Mouse (Mus musculus): ENCODE data around the gene Slc12a9. TPM values are rescaled to one million over a fixed set of nuclear protein-coding genes. Genes with fewer than 3 reads are reported as not detected.

Gene Slc12a9
- polyA plus RNA-seq, 1 experiment: 7.9 TPM

GRCm38 (mm10) chr5:137354091-137354490 is 20.7 kb upstream of the Slc12a9 start:
- Histone ChIP-seq H3K4me2 (ENCODE audit: low read depth) (no peak overlapping the region), H3K27me3 (ENCODE audit: control insufficient read depth, insufficient read depth, insufficient read length) (no peaks in the 10 kb centered on the region), H3K36me3 (ENCODE audit: control insufficient read depth, insufficient read depth) (no peaks in the 10 kb centered on the region), H3K4me3 (no peak overlapping the region), H3K79me2 (ENCODE audit: control insufficient read depth, insufficient read depth) (peaks cover 12% of the 10 kb centered on the region), H3ac (ENCODE audit: control insufficient read depth, insufficient read length) (no peak overlapping the region)
- TF ChIP-seq MYOG (IDR thresholded peaks at IDR 0.05; ENCODE audit: control insufficient read depth in 1 of 3, insufficient read depth in 1 of 3, insufficient read length in 2 of 3, low read depth in 2 of 3) (no peak), SRF (IDR thresholded peaks at IDR 0.05; ENCODE audit: control insufficient read depth, insufficient read length, low read depth) (no peak), E2F4 (IDR thresholded peaks at IDR 0.05; ENCODE audit: insufficient read depth) (no peak), TCF12 (IDR thresholded peaks at IDR 0.05; ENCODE audit: insufficient read depth, poor library complexity, severe bottlenecking) (no peak), CEBPB (IDR thresholded peaks at IDR 0.05; ENCODE audit: insufficient read depth, poor library complexity, severe bottlenecking) (no peak), POLR2A (IDR thresholded peaks at IDR 0.05; ENCODE audit: insufficient read length, low read depth) (no peak), REST (IDR thresholded peaks at IDR 0.05; ENCODE audit: insufficient read depth, insufficient read length) (no peak), MYOD1 (IDR thresholded peaks at IDR 0.05; ENCODE audit: control insufficient read depth in 1 of 3, insufficient read length in 2 of 3, low read depth in 2 of 3) (no peak), POLR2AphosphoS2 (IDR thresholded peaks at IDR 0.05; ENCODE audit: insufficient read length, low read depth) (no peak), USF1 (IDR thresholded peaks at IDR 0.05; ENCODE audit: low read depth) (no peak), MAX (IDR thresholded peaks at IDR 0.05; ENCODE audit: low read depth) (no peak), TCF3 (IDR thresholded peaks at IDR 0.05; ENCODE audit: insufficient read length, low read depth) (no peak)

- H3ac ChIP-seq (ENCODE audit: control insufficient read depth, insufficient read length): no peak overlapping the region
- peak overlapping the region; percentile 80 for H3K4me2 ChIP-seq (ENCODE audit: low read depth)
Observed at GRCm38 (mm10) chr5:137352011-137352975, 18.9 kb upstream of the Slc12a9 start.

GRCm38 (mm10) chr5:137351394-137351793 is 18.0 kb upstream of the Slc12a9 start:
- TF ChIP-seq MYOG (IDR thresholded peaks at IDR 0.05; ENCODE audit: control insufficient read depth in 1 of 3, insufficient read depth in 1 of 3, insufficient read length in 2 of 3, low read depth in 2 of 3): no peak
- Histone ChIP-seq H3K36me3 (ENCODE audit: control insufficient read depth, insufficient read depth) (no peaks in the 10 kb centered on the region), H3ac (ENCODE audit: control insufficient read depth, insufficient read length) (no peak overlapping the region), H3K4me2 (ENCODE audit: low read depth) (peak overlapping the region; percentile 80), H3K27me3 (ENCODE audit: control insufficient read depth, insufficient read depth, insufficient read length) (no peaks in the 10 kb centered on the region), H3K4me3 (peak overlapping the region; percentile 64), H3K79me2 (ENCODE audit: control insufficient read depth, insufficient read depth) (peaks cover 12% of the 10 kb centered on the region)

More at GRCm38 (mm10) chr5:137352011-137352975, 18.9 kb upstream of the Slc12a9 start:
- peaks cover 12% of the 10 kb centered on the region for H3K79me2 ChIP-seq (ENCODE audit: control insufficient read depth, insufficient read depth)
- TF ChIP-seq SRF (IDR thresholded peaks at IDR 0.05; ENCODE audit: control insufficient read depth, insufficient read length, low read depth) (no peak), TCF12 (IDR thresholded peaks at IDR 0.05; ENCODE audit: insufficient read depth, poor library complexity, severe bottlenecking) (no peak), MYOD1 (IDR thresholded peaks at IDR 0.05; ENCODE audit: control insufficient read depth in 1 of 3, insufficient read length in 2 of 3, low read depth in 2 of 3) (no peak), CEBPB (IDR thresholded peaks at IDR 0.05; ENCODE audit: insufficient read depth, poor library complexity, severe bottlenecking) (no peak), TCF3 (IDR thresholded peaks at IDR 0.05; ENCODE audit: insufficient read length, low read depth) (no peak), USF1 (IDR thresholded peaks at IDR 0.05; ENCODE audit: low read depth) (no peak), POLR2A (IDR thresholded peaks at IDR 0.05; ENCODE audit: insufficient read length, low read depth) (no peak)
- no peaks in the 10 kb centered on the region for H3K36me3 ChIP-seq (ENCODE audit: control insufficient read depth, insufficient read depth)
- H3K27me3 ChIP-seq (ENCODE audit: control insufficient read depth, insufficient read depth, insufficient read length): no peaks in the 10 kb centered on the region
- H3K4me3 ChIP-seq: peak overlapping the region; percentile 64

DNA sequence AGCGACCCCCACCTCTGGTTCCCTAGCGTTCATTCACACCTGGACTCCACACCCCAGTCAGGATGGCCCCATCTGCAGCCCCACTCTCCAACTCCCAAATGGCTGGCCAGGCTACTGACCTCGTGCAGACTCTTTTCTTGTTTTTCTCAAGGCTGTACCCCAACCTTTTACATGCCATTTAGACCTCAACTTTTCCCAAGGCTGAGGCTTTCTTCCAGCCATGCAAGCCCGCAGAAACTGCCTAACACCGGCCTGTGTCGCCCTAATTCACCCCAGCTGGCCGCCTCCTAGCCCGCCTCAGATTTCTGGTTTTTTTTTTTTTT is 17.6 kb upstream of the Slc12a9 start:
- Histone ChIP-seq H3K4me2 (ENCODE audit: low read depth) (peak overlapping the region; percentile 80), H3K27me3 (ENCODE audit: control insufficient read depth, insufficient read depth, insufficient read length) (no peaks in the 10 kb centered on the region), H3K36me3 (ENCODE audit: control insufficient read depth, insufficient read depth) (no peaks in the 10 kb centered on the region), H3ac (ENCODE audit: control insufficient read depth, insufficient read length) (peak overlapping the region; percentile 10), H3K4me3 (peak overlapping the region; percentile 64), H3K79me2 (ENCODE audit: control insufficient read depth, insufficient read depth) (peaks cover 12% of the 10 kb centered on the region)
- TF ChIP-seq SRF (IDR thresholded peaks at IDR 0.05; ENCODE audit: control insufficient read depth, insufficient read length, low read depth) (no peak), CEBPB (IDR thresholded peaks at IDR 0.05; ENCODE audit: insufficient read depth, poor library complexity, severe bottlenecking) (no peak), POLR2A (IDR thresholded peaks at IDR 0.05; ENCODE audit: insufficient read length, low read depth) (no peak), TCF12 (IDR thresholded peaks at IDR 0.05; ENCODE audit: insufficient read depth, poor library complexity, severe bottlenecking) (no peak), E2F4 (IDR thresholded peaks at IDR 0.05; ENCODE audit: insufficient read depth) (no peak), MAX (IDR thresholded peaks at IDR 0.05; ENCODE audit: low read depth) (no peak), TCF3 (IDR thresholded peaks at IDR 0.05; ENCODE audit: insufficient read length, low read depth) (no peak), MYOD1 (IDR thresholded peaks at IDR 0.05; ENCODE audit: control insufficient read depth in 1 of 3, insufficient read length in 2 of 3, low read depth in 2 of 3) (no peak), POLR2AphosphoS2 (IDR thresholded peaks at IDR 0.05; ENCODE audit: insufficient read length, low read depth) (no peak), MYOG (IDR thresholded peaks at IDR 0.05; ENCODE audit: control insufficient read depth in 1 of 3, insufficient read depth in 1 of 3, insufficient read length in 2 of 3, low read depth in 2 of 3) (no peak), USF1 (IDR thresholded peaks at IDR 0.05; ENCODE audit: low read depth) (no peak)
